Mouse (Mus musculus): Measurements from ENCODE around the gene Lamtor1. TPM values are rescaled to one million over a fixed set of nuclear protein-coding genes. Genes with fewer than 3 reads are reported as not detected.

Lamtor1 gene
- polyA plus RNA-seq, 1 experiment = 205 TPM

DNA sequence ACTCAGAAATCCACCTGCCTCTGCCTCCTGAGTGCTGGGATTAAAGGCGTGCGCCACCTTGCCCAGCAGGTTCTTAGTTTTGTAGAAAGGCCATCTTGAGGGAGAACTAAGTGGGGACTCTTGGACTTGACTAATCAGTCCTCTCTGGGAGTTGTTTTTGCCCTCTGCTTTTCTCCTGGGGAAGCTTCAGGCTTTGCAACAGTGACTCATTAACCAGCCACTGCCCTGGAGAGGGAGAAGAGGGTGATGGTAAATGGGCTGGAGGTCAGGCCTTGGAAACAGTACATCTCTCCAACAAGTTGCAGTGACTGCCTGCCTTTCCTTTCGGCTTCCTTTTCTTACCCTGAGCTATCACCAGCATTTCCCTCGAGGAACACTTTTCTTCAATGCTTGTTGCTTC, 58.8 kb downstream of the Lamtor1 start:
- no peak for TF ChIP-seq POLR2A (IDR thresholded peaks at IDR 0.05; ENCODE audit: borderline replicate concordance, extremely low read depth, low read depth, low read length)
- no peak for TF ChIP-seq CTCF (IDR thresholded peaks at IDR 0.05; ENCODE audit: insufficient read depth, low read length)
- no peak for DNase-seq
- no peak overlapping the region for H3K4me3 ChIP-seq (replicated peaks; ENCODE audit: extremely low read depth, low read depth, low read length)
- H3K4me1 ChIP-seq (ENCODE audit: control insufficient read depth, insufficient read depth, low read length) = no peaks in the 10 kb centered on the region; the same call in 1 of the 2 replicates
- WGBS = 75% methylated on average over 4 of the region's 4 CpGs

DNA sequence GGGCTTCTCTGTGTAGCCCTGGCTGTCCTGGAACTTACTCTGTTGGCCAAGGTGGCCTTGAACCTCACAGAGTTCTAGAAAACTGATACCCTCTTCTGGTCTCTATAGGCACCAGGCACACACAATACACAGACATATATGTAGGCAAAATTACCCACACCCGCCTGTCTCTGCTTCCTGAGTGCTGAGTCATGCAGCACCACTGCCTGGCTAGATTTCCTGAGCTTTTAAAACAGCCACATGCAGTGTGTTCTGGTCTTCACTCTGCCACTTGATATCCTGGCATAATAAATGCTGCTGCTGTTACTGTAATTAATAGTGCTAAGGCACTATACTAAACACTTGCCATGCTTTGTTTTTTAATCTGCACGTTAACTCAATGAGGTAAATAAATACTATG, 59.9 kb downstream of the Lamtor1 start:
- WGBS = 27% methylated on average over 2 of the region's 2 CpGs
- no peaks in the 10 kb centered on the region; the same call in 1 of the 2 replicates for H3K4me1 ChIP-seq (ENCODE audit: control insufficient read depth, insufficient read depth, low read length)
- H3K4me3 ChIP-seq (replicated peaks; ENCODE audit: extremely low read depth, low read depth, low read length) = no peak overlapping the region
- TF ChIP-seq POLR2A (IDR thresholded peaks at IDR 0.05; ENCODE audit: borderline replicate concordance, extremely low read depth, low read depth, low read length) (no peak), CTCF (IDR thresholded peaks at IDR 0.05; ENCODE audit: insufficient read depth, low read length) (no peak)
- DNase-seq = no peak

DNA sequence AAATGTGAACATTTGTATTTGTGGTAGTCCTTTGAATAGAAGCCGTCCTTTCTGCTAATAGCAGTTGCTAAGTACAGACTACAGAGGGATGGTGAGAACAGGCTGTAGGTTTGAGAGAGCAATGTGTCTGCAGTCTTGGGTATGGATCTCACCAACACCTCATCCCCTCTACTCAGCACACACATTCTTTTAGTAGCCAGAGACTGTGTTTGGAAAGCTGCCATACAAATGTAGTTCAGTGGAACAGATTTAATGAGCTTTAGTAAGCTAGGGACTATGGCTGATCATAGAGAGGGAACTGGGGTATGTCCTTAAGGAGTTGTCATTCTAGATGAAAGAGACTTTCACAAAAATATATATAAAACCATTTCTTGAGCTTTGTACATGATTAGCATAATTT, 61.6 kb downstream of the Lamtor1 start:
- no peak for TF ChIP-seq POLR2A (IDR thresholded peaks at IDR 0.05; ENCODE audit: borderline replicate concordance, extremely low read depth, low read depth, low read length)
- TF ChIP-seq CTCF (IDR thresholded peaks at IDR 0.05; ENCODE audit: insufficient read depth, low read length) = no peak
- WGBS = 71% methylated on average over 1 of the region's 1 CpGs
- no peaks in the 10 kb centered on the region; the same call in 1 of the 2 replicates for H3K4me1 ChIP-seq (ENCODE audit: control insufficient read depth, insufficient read depth, low read length)
- no peak overlapping the region for H3K4me3 ChIP-seq (replicated peaks; ENCODE audit: extremely low read depth, low read depth, low read length)
- DNase-seq = no peak

DNA sequence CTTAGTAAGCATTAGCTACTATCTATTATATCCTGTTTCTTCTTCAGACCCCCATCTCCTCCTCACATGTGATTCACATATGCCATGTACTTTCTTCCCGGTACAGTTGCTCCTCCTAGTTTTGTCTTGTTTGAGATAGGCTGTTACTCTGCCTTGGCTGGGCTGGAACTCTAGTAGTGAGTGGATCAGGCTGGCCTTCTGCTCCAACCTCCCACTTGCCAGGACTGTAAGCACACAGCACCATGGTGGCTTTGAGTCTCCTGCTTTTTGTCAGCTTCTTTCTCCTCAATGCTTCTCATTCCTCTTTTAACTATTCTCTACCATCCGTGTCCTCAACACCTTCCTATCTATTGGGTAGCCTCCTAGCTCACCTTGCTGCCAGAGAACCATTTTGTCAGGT, 63.0 kb downstream of the Lamtor1 start:
- 49% methylated on average over 2 of the region's 2 CpGs for WGBS
- TF ChIP-seq CTCF (IDR thresholded peaks at IDR 0.05; ENCODE audit: insufficient read depth, low read length) (no peak), POLR2A (IDR thresholded peaks at IDR 0.05; ENCODE audit: borderline replicate concordance, extremely low read depth, low read depth, low read length) (no peak)

DNA sequence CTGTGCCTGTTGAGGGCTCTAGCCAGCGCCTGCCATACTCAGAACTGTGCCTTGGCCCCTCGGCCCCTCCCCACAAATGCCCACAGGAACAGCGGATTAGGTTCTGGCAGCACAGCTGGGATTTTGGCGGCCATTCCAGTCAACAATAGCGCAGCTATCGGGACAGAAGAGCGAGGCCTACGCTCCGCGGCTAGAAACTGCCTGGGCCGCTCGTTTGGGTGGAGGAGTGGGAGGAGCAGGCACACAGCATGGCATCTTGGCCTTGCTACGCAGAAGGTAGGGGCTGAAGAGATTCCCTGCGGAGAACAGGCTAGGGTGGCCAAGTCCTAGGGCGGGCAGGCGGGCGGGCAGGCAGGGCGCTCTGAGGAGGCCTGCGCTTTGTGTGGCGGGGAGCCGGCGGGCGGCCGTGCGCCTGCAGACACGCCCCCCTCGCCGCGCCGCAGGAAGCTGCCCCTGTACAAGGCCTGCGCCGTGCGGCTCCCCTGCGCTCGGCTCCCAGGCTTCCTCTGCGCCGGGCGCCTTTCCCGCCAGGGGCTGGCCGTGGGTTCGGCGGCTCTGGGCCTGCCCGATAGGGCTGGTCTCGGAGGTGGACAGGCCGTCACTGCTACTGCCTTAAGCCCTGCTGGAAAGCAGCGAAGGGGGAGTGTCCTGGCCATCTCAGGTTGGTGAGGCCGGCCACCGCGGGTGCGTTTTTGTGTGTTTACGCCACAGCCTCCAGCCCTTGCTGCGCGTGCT, 64.2 kb downstream of the Lamtor1 start:
- under 1% methylated on average over 53 of the region's 53 CpGs for WGBS
- DNase-seq = peak; percentile 87
- Histone ChIP-seq H3K4me1 (ENCODE audit: control insufficient read depth, insufficient read depth, low read length) (peaks cover 4% of the 10 kb centered on the region; the same call in 1 of the 2 replicates), H3K4me3 (replicated peaks; ENCODE audit: extremely low read depth, low read depth, low read length) (peak overlapping the region; percentile 90)
- peak; percentile 60; the same call in 1 of the 2 replicates for TF ChIP-seq POLR2A (IDR thresholded peaks at IDR 0.05; ENCODE audit: borderline replicate concordance, extremely low read depth, low read depth, low read length)
- no peak for TF ChIP-seq CTCF (IDR thresholded peaks at IDR 0.05; ENCODE audit: insufficient read depth, low read length)

More for the DNA sequence above, 63.0 kb downstream of the Lamtor1 start:
- Histone ChIP-seq H3K4me1 (ENCODE audit: control insufficient read depth, insufficient read depth, low read length) (peaks cover 2% of the 10 kb centered on the region; the same call in 1 of the 2 replicates), H3K4me3 (replicated peaks; ENCODE audit: extremely low read depth, low read depth, low read length) (no peak overlapping the region)
- DNase-seq = no peak

DNA sequence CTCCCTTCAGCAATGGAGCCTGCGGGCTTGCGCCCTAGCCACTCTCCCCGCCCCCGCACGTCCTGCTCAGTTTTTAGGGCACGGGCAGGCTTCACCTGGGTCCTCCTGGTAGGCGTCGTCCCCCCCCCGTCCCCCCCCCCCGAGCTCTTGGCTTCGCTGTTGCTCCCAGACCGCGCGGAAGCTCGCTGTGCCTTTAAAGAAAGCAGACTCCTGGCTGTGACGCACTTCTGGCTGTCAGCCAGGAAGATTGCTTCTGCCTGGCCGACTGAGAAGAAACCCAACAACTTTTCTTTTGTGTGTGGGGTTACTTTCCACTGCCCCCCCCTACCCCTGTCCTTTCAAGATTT, 64.7 kb downstream of the Lamtor1 start:
- peak; percentile 86 for DNase-seq
- Histone ChIP-seq H3K4me1 (ENCODE audit: control insufficient read depth, insufficient read depth, low read length) (peaks cover 8% of the 10 kb centered on the region), H3K4me3 (replicated peaks; ENCODE audit: extremely low read depth, low read depth, low read length) (peak overlapping the region; percentile 90)
- WGBS = 0% methylated on average over 17 of the region's 17 CpGs
- no peak for TF ChIP-seq CTCF (IDR thresholded peaks at IDR 0.05; ENCODE audit: insufficient read depth, low read length)
- peak; percentile 46; the same call in 1 of the 2 replicates for TF ChIP-seq POLR2A (IDR thresholded peaks at IDR 0.05; ENCODE audit: borderline replicate concordance, extremely low read depth, low read depth, low read length)

DNA sequence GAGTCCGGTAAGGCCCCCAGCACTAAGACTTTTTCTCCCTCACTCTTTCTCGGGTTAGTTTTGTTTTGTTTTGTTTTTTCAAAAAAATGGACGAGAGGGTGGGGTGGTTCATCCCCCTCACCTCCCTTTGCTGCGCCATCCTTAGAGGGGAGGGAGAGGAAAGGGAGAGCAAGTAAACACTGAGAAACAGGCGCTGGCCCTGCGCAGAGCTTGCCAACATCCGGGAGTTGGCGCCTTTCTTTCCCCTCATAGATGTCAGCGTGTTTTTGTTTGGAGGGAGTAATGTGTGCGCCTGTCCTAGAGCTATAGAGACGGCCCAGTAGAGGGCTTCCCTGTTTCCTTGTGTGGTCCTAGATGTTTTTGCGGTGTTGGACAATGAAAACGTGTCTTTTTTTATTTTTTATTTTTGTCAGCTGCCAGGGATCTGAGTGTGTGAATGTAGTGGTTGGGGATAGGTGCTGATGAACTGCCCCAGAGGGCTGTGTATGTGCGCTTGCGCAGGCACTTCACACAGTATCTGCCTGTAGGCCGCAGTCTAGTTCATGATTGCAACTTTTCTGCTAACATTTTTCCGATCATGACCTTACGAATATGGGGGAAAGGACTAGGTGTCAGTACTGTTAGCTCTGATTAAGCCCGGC, 65.2 kb downstream of the Lamtor1 start:
- peak overlapping the region; percentile 90 for H3K4me3 ChIP-seq (replicated peaks; ENCODE audit: extremely low read depth, low read depth, low read length)
- TF ChIP-seq POLR2A (IDR thresholded peaks at IDR 0.05; ENCODE audit: borderline replicate concordance, extremely low read depth, low read depth, low read length) = peak; percentile 50; the same call in 1 of the 2 replicates
- no peak for TF ChIP-seq CTCF (IDR thresholded peaks at IDR 0.05; ENCODE audit: insufficient read depth, low read length)
- H3K4me1 ChIP-seq (ENCODE audit: control insufficient read depth, insufficient read depth, low read length) = peaks cover 8% of the 10 kb centered on the region
- DNase-seq = peak; percentile 76
- WGBS = under 1% methylated on average over 19 of the region's 19 CpGs

DNA sequence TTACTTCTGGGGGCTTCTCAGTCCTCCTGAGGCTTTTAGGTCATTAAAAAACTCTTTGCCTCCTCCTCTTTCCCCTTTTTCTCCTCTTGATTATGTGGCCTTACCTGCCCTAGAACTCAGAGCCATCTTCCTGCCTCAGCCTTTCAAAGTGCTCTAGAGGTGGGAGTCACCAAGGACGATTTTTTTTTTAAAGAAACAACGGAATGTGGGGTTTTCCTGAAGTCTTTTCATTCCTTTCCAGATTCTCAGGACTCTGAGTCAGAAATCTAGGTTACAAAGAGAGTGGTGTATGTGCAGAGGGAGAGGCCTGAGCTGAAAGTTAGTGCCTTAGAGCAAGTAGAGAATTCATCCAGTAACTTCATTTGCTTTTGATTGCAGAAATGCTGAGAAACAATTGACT, 66.0 kb downstream of the Lamtor1 start:
- Histone ChIP-seq H3K4me3 (replicated peaks; ENCODE audit: extremely low read depth, low read depth, low read length) (no peak overlapping the region), H3K4me1 (ENCODE audit: control insufficient read depth, insufficient read depth, low read length) (peaks cover 8% of the 10 kb centered on the region)
- DNase-seq = no peak
- WGBS = 15% methylated on average over 2 of the region's 2 CpGs
- TF ChIP-seq POLR2A (IDR thresholded peaks at IDR 0.05; ENCODE audit: borderline replicate concordance, extremely low read depth, low read depth, low read length) (no peak), CTCF (IDR thresholded peaks at IDR 0.05; ENCODE audit: insufficient read depth, low read length) (no peak)

DNA sequence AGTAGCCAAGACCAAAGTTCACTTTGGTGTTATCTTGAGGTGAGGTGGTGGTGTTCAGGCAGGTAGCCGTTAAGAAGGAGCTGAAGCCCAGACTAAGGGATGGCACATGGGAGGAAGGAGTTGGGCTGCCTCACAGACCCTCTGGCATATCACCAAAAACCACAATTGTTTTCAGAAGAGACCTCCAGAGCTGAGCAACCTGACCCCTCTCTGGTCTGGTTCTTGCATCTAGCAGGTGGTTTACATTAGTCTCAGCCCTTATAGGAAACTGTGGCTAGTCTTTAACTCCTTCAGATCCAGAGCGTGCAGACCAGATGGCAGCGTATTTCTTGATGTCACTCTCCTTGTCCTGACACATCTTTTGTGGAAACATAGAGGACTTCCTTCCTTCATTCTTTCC, 68.0 kb downstream of the Lamtor1 start:
- 45% methylated on average over 3 of the region's 3 CpGs for WGBS
- no peak for DNase-seq
- no peak overlapping the region for H3K4me3 ChIP-seq (replicated peaks; ENCODE audit: extremely low read depth, low read depth, low read length)
- peaks cover 8% of the 10 kb centered on the region for H3K4me1 ChIP-seq (ENCODE audit: control insufficient read depth, insufficient read depth, low read length)
- TF ChIP-seq POLR2A (IDR thresholded peaks at IDR 0.05; ENCODE audit: borderline replicate concordance, extremely low read depth, low read depth, low read length) = no peak
- no peak for TF ChIP-seq CTCF (IDR thresholded peaks at IDR 0.05; ENCODE audit: insufficient read depth, low read length)
